Mouse (Mus musculus): ENCODE measurements around the gene Mmgt2.

Gene Mmgt2

DNA sequence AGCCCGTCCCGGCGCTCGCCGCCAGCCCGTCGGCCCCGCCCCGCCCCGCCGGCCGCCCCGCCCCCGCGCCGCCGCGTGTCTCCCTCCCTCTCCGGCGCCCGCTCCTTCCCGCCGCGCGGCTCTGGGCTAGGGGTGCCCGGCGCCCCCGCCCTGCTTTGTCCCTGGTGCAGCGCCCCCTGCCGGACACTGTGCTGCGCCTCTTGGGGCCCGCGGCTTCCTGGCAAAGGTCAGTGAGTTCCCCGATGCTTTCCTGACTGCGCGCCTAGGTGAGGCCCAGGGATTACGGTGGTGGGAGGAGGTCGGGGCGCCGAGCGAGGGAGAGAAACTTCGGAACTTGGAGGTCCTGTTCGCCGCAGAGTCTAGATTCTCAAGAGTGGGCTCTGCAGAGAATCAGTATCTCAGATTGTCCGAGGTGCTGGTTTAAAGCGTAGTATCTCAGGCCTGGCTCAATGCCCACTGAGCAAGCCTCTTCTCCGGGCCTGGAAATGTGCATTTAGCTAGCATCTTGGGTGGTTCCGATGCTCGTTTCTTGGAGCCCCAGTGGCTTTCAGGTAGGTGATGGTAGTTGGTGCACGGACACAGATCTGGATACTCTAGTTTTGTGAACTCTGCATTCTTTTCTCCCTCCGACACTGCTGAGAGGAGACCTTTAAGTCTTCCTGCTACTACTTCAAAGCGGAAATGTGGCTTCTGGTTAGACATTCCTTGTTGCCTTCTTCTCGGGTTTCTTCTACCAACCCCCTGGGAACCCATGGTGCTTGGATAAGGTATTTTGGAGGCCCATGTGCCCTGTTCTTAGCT, at the start of gene Mmgt2:
TSS of gene Mmgt2 (plus strand) at position 74 of the 801 bp plus-strand sequence.
- peak; percentile 95 for DNase-seq (ENCODE audit: low spot score)

DNA sequence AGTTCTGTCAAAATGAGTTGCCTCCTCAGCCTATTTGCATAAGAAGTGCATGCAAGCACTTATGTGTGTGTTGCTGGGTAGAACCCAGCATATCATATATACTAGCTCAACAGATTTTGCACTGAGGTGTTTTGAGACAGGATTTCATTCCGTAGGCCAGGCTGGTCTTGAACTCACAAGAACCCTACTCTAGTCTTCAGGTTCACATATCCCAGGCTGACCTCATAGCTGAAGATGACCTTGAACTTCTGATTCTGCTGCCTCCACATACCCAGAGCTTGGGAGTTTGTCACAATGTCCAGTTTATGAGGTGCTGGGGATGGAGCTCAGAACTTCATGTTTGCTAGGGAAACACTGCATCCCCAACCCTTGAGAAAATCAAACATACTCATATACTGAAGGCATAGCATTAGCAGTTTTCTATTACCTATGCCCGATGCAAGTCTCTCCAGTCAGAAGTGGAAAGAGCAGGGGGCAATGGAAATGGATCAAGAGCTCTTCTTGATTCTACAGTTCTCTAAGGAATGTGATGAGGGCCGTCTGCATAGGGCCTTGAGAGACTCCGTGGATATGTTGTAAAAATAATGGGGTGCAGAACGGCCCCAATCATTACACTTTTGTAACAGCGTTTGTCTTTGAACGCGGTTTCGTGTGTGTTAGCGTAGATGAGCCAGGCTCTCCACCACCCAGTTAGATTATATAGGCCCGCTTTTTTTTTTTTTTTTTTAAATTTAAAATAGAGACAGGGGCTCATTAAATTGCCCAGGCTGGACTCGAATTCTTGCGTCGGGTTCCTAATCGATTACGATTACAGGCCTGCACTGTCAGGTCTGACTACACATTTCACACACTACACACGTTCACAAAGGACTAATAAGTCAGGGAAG, 46.5 kb upstream of the Mmgt2 start:
- no peak for DNase-seq (ENCODE audit: low spot score)

DNA sequence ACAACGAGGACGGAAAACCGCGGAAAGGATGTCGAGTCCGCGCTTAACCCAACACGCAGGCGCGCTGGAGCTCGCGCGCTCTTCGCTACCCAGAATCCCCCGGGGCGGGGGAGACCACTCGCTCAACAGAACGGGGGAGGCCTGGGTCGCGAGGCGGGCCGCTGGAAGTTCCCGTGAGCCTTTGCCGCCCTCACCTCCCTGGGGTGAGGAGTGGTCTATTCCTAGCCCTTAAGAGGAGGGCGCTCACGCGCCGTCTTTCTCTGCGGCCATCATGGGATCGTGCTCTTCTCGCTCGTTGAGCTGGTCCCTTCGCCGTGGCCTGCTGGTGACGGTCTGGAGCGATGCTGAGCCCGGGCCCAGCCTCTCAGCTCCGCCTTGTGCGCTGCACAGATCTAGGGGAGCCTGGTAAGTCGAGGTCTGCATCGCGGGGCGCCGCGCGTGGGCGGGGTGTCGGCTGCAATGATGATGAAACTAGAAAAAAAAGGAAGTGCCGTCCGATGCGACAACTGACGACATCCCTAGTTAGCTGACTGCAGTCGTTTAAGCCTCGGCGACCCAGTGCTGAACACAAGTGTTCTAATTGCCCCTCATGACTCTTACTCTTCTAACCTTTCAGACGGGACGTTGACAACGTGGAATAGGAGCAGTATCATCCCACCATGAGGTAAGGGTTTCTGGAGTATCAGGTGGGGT, 45.7 kb upstream of the Mmgt2 start:
- DNase-seq (ENCODE audit: low spot score) = peak; percentile 98

DNA sequence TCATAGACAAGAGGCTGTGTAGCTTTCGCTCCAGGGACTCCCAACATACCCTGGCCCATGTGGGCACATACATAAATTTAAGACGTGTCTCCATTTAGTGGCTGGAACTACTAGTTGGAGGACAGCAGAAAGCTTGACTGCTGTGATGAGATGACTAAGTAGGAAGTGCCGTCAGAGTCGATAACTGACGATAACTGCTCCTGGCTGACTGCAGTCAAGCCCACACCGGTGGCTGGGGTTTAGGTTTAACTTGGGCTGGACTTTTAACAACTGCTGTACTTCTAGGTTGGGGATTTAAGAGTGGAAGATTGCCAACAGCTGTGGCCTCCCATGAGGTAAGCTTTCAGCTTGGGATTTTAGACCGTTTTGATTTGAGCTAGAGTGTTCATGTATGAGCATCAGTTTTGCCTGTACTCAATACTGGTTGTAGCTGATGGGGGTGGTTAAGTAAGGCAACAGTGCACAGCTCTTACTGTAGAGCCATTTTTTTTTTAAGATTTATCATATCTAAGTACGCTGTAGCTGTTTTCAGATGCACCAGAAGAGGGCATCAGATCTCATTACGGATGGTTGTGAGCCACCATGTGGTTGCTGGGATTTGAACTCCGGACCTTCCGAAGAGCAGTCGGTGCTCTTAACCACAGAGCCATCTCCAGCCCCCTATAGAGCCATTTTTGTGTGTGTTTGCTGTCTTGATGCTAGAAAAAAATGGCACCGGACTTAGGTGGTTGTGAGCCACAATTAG, 45.0 kb upstream of the Mmgt2 start:
- DNase-seq (ENCODE audit: low spot score) = peak; percentile 43

DNA sequence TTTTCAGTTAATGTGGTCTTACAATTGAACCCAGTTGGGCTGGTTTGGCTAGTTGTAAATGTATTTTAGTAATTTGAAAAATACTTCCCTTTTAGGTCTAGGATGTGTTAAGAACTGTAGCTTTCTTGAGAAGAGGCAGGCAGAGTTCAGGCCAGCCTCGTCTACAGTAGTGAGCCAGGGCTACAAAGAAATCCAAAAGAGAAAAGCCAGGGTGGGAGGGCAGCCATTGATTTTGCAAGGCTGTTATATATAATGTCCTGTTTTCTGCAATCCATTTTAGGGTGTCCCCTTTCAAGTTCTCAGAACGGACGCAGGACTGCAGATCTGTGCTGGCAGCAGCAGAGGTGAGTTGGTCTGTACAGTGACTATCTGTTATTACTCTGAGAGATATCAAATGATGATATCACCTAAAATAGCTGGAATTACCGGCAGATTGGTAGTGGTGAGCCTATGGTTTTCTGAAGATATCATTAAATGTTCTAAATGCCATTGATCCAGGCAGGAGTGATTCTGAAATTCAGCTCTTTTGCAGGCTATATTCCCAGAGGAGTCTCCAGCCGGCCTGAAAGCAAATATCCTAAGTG, 44.2 kb upstream of the Mmgt2 start:
- no peak for DNase-seq (ENCODE audit: low spot score)

DNA sequence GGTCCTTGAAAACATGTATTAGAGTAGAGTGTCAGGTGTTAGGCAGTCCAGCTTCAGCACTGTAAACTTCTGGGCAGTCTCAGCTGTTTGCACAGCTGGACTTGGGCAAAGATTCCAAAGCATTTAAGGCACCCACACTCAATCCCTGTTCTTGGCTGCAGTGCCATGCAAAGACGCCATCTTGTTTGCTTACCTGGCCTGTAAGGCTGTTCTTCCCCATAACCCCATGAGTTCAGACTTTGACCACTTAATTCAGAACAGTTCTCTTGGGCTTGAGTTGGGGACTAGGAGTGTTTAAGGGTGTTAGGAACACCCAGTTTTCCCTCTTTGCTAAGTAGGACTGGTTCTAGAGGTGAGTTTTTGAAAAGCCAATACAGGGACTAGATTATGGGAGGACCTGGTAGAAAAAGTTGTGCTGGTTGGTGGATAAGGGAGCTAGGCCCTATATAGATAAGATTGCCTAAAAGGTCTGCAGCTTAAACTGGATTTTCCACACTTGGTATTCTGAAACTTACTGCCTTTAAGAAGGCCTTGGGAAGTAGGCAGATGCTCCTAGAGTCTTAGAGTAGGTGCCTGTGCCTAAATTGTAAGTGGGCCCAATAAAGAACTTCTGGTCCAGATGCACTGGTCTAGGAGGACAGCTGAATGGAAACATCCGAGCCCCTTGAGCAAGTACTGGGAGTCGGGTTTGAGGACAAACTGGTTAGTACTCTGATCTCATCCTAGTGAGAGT, 43.4 kb upstream of the Mmgt2 start:
- DNase-seq (ENCODE audit: low spot score) = no peak

DNA sequence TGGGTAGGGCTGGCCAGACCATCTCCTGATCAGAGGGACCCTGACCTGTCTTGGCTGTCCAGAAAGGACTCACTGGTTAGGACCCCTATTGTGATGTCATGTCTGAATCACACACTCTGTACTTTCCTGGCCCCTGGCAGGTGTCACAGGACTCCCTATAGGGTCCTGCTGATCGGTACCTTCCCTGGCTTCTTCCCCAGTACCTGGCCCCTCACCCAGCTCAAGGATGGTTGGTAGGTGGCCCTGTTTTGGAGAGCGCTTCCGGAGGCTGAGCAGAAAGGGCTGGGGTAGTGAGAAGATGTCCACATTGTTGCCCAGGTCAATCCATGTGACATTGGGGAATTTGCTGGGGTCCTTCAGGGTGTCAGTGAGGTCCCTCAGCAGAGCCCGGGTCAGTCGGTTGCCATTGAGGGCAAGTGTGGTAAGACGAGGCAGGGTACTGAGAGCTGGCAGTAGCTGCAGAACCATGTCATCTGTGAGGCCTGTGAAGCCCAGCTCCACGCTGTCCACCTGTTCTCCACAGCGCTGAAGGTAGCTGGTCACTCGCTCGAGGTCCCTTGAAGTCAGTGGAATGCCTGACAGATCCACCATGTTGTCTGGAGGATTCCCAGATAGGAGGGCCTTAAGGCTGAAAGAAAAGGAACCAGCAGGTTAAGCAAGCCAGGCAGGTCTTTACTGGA, 42.7 kb upstream of the Mmgt2 start:
- DNase-seq (ENCODE audit: low spot score) = peak; percentile 25

DNA sequence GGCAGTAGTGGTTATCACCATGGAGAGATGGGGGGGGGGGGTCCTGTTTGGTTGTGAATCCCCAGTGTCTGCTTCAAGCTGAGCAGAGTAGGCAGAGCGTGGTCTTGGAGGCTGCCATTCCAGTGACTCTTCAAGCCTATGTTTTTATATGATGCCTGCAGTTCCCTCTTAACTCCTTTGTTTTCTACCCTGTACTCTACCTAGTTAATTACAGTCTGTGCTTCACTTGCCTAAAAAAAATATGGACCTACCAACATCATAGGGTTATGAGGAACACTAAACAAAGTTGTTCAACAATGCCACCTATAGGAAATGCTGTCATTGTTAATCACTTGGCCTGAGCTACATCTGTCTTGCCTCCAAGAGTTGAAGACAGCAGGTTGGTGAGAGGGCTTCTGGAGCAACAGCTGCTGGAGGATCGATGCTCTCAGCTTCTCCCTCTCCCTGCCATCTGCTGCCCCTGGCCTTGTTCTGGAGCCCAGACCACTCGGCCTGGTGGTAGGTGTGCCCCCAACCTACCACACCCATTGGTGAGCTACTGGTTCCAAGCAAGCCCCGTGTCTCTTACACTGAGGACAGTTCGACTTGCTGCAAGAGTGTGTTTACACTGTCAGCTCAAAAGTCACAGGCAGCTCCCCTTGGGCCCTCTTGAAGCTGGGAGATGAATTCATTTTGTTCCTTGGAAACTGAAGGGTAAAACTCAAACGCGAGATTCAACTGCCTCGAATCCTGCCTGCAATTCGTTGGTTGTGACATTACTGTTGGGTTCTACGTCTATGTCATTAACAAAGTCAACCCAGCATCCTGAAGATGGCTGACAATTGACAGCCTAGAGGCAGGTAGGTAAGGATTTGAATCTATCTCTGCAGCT, 41.9 kb upstream of the Mmgt2 start:
- DNase-seq (ENCODE audit: low spot score) = peak; percentile 28

DNA sequence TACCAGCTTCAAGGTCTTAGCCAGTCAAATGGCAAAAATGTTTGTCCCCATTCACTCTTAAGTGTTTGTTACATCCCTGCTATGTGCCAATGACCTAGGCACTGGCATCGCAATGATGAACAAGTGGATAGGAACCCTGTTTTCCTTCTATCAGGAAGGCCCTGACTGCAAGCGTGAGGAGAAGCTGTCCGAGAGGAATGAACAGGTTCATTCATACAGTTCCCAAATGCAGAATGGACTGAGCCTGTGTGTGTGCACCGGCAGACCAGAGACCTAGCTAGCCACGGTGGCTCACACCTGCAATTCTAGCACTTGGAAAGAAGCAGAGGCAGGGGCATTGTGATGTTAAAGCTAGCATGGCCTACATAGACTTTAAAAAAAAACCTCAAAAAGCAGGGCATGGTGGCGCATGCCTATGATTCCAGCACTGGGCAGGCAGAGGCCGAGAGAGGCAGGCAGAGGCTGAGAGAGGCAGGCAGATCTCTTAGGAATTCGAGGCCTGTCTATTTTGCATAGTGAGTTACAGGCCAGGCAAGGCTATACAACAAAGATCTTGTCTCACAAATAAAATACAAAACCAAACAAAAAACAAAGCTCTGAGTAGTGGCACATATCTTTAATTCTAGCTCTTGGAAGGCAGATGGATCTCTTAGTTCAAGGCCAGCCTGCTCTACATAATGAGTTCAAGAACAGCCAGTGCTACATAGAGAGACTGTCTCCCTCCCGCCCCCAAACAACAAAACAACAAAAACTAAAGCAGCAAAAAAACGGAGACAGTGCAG, 41.1 kb upstream of the Mmgt2 start:
- DNase-seq (ENCODE audit: low spot score) = no peak

DNA sequence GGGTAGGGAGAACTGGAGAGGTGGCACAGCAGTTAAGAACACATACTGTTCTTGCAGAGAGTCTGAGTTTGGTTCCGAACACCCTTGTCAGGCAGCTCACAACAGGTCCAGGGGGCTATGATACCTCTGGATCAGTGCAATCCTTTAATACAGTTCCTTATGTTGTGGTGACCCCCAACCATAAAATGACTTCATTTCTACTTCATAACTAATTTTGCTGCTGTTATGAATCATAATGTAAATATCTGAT, 40.6 kb upstream of the Mmgt2 start:
- no peak for DNase-seq (ENCODE audit: low spot score)

DNA sequence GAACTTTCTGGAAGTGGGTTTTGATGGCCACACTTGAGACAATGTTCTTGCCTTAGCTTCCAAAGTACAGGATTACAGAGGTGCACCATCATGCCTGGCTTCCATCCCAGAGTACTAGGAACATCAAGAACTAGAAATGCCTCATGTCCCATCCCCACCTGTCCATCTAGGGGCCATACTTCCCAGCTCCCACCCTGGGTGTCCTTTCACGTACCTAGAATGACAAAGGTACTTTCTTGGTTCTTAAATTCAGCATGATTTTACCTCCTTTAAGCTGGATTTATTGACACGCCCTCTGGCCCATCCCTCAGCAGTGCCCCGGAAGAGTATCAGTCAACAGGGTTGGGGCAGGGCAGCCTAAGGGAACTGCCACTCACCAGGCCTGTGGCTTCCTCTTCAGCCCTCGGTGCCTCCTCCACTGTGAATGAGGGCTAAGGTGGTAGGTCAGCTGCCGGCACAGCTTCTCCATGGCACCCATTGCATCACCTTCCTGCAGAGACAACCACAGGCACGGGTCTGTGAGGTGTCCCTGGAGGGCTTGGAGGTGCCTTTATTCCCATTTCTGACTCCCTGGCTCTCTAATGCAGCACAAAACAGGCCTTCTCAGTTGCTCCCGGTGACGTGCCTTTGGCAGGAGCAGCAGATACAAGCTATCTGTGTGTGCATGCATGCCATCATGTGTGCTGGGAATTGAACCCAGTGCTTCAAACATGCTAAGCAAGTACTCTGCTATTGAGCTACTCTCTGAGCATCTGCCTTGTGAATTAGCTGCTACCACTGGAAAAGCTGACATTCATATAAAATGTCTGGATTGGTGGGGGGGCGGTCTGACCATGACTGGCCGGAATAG, 39.4 kb upstream of the Mmgt2 start:
- DNase-seq (ENCODE audit: low spot score) = peak; percentile 13

DNA sequence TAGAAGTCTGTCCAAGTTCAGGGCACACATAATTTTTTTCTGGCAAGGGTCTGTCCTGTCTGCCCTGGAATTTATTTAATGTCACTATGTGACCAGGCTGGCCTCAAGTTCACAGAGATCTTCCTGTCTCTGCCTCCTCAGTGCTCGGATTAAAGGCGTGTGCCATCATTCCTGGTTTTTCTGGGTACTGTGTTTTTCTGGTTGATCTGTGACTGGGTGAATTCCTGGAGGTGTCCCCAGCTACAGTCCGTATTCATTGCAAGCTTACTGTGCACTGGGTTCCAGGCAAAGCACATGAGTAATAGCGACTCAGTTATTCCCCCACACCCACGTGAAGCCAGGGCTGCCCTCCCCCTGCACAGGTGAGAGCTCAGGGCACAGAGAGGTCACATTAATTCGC, 38.2 kb upstream of the Mmgt2 start:
- no peak for DNase-seq (ENCODE audit: low spot score)

DNA sequence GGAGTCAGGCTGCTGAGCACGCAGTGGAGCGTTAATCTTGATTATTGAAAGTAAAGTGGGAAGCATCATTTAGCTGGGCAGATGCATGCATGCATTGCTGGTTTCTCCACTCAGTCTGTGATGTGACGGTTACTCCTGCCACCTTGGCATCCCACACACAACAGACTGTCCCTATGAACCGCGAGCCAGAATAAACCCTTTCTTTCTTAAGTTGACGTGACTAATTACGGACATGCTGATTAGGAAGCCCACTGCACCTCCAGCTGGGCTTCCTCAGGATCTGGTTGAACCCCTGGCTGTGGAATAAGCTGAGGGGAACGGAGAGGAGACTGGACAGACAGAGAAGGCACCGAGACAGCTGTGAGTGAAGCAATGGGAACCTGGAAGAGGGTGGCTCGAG, 35.9 kb upstream of the Mmgt2 start:
- no peak for DNase-seq (ENCODE audit: low spot score)

DNA sequence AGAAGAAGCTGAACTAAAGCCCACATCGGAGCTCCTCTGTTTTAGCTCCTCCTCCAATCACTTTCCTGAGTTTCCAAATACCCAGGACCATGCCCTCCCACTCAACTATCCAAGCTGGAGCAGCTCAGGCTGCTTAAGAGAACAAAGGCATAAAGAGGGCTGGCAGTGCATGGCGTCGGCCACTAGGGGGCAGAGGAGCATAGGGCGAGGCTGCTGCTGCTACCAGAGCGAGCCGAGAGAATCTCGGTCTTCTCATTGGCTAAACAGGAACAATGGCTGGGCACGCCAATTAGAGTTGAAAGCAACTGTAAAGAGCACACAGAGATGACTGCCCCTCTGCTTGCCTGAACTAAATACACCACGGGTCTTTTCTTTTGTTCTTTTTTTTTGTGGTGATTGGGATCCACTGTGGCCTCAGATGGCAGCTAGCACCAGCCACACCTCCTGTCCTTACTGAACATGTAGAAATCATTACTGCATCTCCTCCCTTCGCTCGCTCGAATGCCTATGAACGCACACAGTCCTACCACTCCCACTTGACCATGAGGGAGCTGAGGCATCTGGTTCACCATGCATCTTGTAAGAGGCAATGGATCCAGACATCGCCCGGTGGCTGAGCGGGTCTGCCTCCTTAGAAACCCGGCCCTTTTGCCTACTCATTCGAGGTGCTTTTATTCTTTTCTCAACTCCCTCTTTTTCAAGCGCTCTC, 34.7 kb upstream of the Mmgt2 start:
- peak; percentile 93 for DNase-seq (ENCODE audit: low spot score)

DNA sequence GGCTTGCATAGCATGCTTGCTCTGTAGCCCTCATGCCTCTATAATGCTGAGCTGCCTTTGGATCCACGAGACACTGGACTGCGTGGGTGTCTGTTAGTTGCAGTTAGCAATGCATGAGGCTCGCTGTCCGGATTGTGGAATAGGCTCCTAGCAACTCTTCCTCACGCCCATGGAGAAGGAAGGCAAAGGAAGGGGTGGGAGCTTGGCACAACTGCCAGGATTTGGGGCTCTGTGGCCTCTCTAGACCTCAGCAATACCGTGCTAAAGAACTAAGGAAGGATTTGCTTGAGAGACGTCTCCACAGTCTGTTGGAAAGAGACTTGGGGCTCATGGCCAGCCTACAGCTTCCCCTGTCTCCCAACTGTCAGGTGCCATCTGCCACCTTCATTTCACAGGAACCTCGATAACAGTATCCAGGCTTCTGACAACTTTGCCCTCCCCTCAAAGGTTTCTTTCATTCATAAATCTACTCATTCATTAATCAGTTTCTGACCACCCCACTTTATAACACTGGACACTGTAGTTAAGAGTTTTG, 33.5 kb upstream of the Mmgt2 start:
- no peak for DNase-seq (ENCODE audit: low spot score)

DNA sequence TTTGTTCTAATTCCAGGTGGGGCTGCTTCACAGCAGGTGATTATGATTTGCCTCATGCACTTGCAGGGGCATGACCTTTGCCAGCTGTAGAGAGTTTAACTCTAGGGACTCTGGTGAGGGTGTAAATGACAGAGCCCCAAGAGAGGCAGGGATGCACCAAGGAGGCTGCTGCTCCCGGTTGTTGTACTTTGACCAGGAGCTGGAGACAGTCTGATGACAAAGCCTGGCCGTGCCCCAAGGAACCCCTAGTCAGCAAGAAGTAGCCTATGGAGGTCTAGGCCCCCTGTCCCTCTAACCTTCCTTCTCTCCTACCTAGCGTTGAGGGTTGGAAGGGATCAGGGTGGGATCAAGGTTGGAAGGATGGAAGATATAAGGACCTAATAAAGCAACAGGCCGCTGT, 33.0 kb upstream of the Mmgt2 start:
- no peak for DNase-seq (ENCODE audit: low spot score)

DNA sequence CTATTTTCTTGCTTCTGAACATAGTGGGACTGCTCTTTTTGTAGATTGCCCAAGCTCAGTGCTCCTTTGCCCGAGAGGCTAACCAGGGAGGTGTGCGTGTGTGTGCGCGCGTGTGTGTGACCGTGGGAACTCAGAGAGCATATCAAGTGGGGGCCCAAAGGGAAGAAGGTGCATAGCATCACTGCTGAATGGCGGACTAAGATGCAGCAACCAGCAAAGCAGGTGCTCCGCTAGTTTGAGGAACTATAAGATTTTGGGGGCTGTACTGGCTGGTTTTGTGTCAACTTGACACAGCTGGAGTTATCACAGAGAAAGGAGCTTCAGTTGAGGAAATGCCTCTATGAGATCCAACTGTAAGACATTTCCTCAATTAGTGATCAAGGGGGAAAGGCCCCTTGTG, 27.4 kb upstream of the Mmgt2 start:
- no peak for DNase-seq (ENCODE audit: low spot score)

All from MN1 (cell line).